Mouse (Mus musculus): ENCODE measurements around the gene Bbc3. TPM values are rescaled to one million over a fixed set of nuclear protein-coding genes. Genes with fewer than 3 reads are reported as not detected.
A peak's percentile ranks its signal among the peaks of the same experiment; 100 is the strongest.

Bbc3 gene
- total and polyA plus RNA-seq, 3 experiments = 2.9 to 9.3 TPM; not detected in 1

DNA sequence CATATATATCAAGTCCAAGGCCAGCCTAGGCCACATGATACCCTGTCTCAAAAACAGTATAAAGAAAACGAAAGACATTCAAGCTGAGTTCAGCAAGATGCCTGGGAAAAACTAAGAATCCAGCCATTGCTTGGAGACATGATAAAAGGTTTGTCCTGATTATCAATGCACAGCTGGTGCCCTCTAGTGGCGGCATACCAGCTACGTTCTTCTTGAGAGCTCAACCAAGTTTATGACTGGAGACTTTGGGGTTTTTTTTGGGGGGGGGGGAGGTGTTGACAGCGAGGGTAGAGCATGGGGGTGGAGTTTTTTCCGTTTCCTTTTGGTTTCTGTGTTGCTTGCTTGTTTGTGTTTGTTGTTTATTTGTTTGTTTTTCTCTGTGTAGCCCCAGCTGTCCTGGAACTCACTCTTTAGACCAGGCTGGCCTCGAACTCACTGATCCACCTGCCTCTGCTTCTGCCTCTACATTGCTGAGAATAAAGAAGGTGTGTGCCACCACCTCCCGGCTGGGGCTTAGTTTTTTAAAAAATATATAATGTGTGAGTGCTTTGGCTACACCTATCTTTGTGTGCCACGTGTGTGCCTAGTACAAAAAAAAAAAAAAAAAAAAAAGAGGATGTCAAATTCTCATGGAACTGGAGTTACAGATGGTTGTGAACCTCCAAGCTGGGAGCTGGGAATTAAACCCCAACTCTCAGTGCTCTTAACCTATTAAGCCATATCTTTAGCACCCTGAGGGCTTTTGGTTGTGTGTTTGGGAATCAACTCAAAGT is 45.0 kb upstream of the Bbc3 start:
- no peak for TF ChIP-seq TAL1 (IDR thresholded peaks at IDR 0.05; ENCODE audit: low read length)
- peak; percentile 78 to 86 (median 82) for TF ChIP-seq CTCF (IDR thresholded peaks at IDR 0.05 in 2 of 3, conservative IDR thresholded peaks at IDR 0.05 in 1 of 3; ENCODE audit: control insufficient read depth in 1 of 3, insufficient read depth in 1 of 3, low read depth in 2 of 3, low read length in 3 of 3, poor library complexity in 1 of 3, severe bottlenecking in 1 of 3)
- no peak for TF ChIP-seq CHD2 (IDR thresholded peaks at IDR 0.05; ENCODE audit: low read length)
- no peak for TF ChIP-seq ZKSCAN1 (IDR thresholded peaks at IDR 0.05; ENCODE audit: low read depth, low read length)
- TF ChIP-seq POLR2AphosphoS2 (IDR thresholded peaks at IDR 0.05; ENCODE audit: low read length) = no peak
- TF ChIP-seq E2F4 (IDR thresholded peaks at IDR 0.05; ENCODE audit: borderline replicate concordance, low read depth, low read length) = no peak
- TF ChIP-seq USF1 (IDR thresholded peaks at IDR 0.05; ENCODE audit: low read depth, low read length) = 0 out of 2 replicates have a peak, but pooled peaks have one; percentile 26
- peak; percentile 77 for TF ChIP-seq MXI1 (IDR thresholded peaks at IDR 0.05; ENCODE audit: low read depth, low read length)
- peak; percentile 94 for TF ChIP-seq ZNF384 (IDR thresholded peaks at IDR 0.05; ENCODE audit: low read depth, low read length)
- no peak for TF ChIP-seq HCFC1 (IDR thresholded peaks at IDR 0.05; ENCODE audit: low read depth, low read length)
- no peak for TF ChIP-seq KAT2A (conservative IDR thresholded peaks at IDR 0.05; ENCODE audit: low read depth, low read length)
- TF ChIP-seq GABPA (IDR thresholded peaks at IDR 0.05; ENCODE audit: low read depth, low read length) = no peak
- TF ChIP-seq USF2 (IDR thresholded peaks at IDR 0.05; ENCODE audit: borderline replicate concordance in 1 of 2, insufficient read depth in 1 of 2, low read depth in 1 of 2, low read length in 2 of 2) = no peak
- no peak for TF ChIP-seq MYC (IDR thresholded peaks at IDR 0.05; ENCODE audit: low read depth, low read length)
- peak; percentile 70 for TF ChIP-seq ZC3H11A (IDR thresholded peaks at IDR 0.05; ENCODE audit: low read depth, low read length)
- no peak for TF ChIP-seq ELF1 (IDR thresholded peaks at IDR 0.05; ENCODE audit: low read depth, low read length)
- TF ChIP-seq EP300 (IDR thresholded peaks at IDR 0.05; ENCODE audit: low read depth in 1 of 2, low read length in 2 of 2) = no peak
- TF ChIP-seq MAFK (IDR thresholded peaks at IDR 0.05; ENCODE audit: borderline replicate concordance, low read depth, low read length) = no peak
- no peak for TF ChIP-seq MYB (IDR thresholded peaks at IDR 0.05; ENCODE audit: low read depth, low read length)
- TF ChIP-seq TCF12 (IDR thresholded peaks at IDR 0.05; ENCODE audit: low read depth, low read length) = no peak
- no peak for TF ChIP-seq CHD1 (IDR thresholded peaks at IDR 0.05; ENCODE audit: low read depth, low read length)
- TF ChIP-seq RAD21 (IDR thresholded peaks at IDR 0.05; ENCODE audit: low read depth, low read length) = peak; percentile 86
- no peak for TF ChIP-seq POLR2AphosphoS5 (IDR thresholded peaks at IDR 0.05; ENCODE audit: borderline replicate concordance, low read depth, low read length)
- TF ChIP-seq ETS1 (IDR thresholded peaks at IDR 0.05; ENCODE audit: low read depth, low read length) = no peak
- no peak for TF ChIP-seq BHLHE40 (IDR thresholded peaks at IDR 0.05; ENCODE audit: borderline replicate concordance, low read depth, low read length)
- no peak for TF ChIP-seq TBP (IDR thresholded peaks at IDR 0.05; ENCODE audit: low read depth, low read length)
- TF ChIP-seq JUND (IDR thresholded peaks at IDR 0.05; ENCODE audit: low read depth, low read length) = no peak
- TF ChIP-seq SMC3 (IDR thresholded peaks at IDR 0.05; ENCODE audit: low read depth, low read length) = peak; percentile 79
- no peak for TF ChIP-seq MAZ (IDR thresholded peaks at IDR 0.05; ENCODE audit: low read depth, low read length)
- TF ChIP-seq MEF2A (IDR thresholded peaks at IDR 0.05; ENCODE audit: extremely low read depth, insufficient replicate concordance, low read depth, low read length, poor library complexity, severe bottlenecking) = no peak
- no peak for TF ChIP-seq NRF1 (IDR thresholded peaks at IDR 0.05; ENCODE audit: insufficient read depth, low read depth, low read length, poor library complexity, severe bottlenecking)
- peak; percentile 27; the same call in 1 of the 2 replicates for TF ChIP-seq GATA1 (IDR thresholded peaks at IDR 0.05; ENCODE audit: low read depth, low read length)
- no peak for TF ChIP-seq POLR2A (IDR thresholded peaks at IDR 0.05; ENCODE audit: control insufficient read depth in 1 of 2, insufficient read depth in 1 of 2, low read depth in 1 of 2, low read length in 2 of 2, poor library complexity in 1 of 2)
- TF ChIP-seq SIN3A (IDR thresholded peaks at IDR 0.05; ENCODE audit: low read length) = peak; percentile 15
- H3K27me3 ChIP-seq (ENCODE audit: control insufficient read depth in 1 of 2, insufficient read depth in 2 of 2, low read length in 2 of 2) = no peaks in the 10 kb centered on the region
- peak; percentile 93 for DNase-seq (ENCODE audit: low read depth, low spot score)
- peak overlapping the region; percentile 22; the same call in 1 of the 2 replicates for H3K9ac ChIP-seq (ENCODE audit: control insufficient read depth, low read depth, low read length, poor library complexity, severe bottlenecking)
- no peaks in the 10 kb centered on the region for H3K79me2 ChIP-seq (ENCODE audit: control insufficient read depth, insufficient read depth, low read length, poor library complexity)
- H3K27ac ChIP-seq (ENCODE audit: control insufficient read depth, low read depth, low read length) = peak overlapping the region; percentile 31; the same call in 1 of the 2 replicates
- H3K9me3 ChIP-seq (replicated peaks; ENCODE audit: insufficient read depth, low read length) = no peaks in the 10 kb centered on the region
- H3K4me3 ChIP-seq (ENCODE audit: control insufficient read depth in 1 of 2, insufficient read depth in 1 of 2, low read depth in 2 of 2, low read length in 2 of 2) = peak overlapping the region; percentile 14 to 15; a peak in 2 of 4 replicates
- peaks cover 2 to 12% of the 10 kb centered on the region in 2 experiments; a peak in 3 of 4 replicates for H3K4me1 ChIP-seq (ENCODE audit: control insufficient read depth in 1 of 2, insufficient read depth in 2 of 2, low read length in 2 of 2)
- H3K36me3 ChIP-seq (ENCODE audit: control insufficient read depth in 1 of 2, insufficient read depth in 2 of 2, low read length in 2 of 2) = peaks cover 0 to 10% of the 10 kb centered on the region in 2 experiments; a peak in 2 of 4 replicates
